Mouse (Mus musculus) kidney, adult 9 months (tissue): Measurements from ENCODE around the gene Olfr1138.

ENCODE experiments used
- DNase-seq: peaks from one replicate; pipeline ENCODE4 v3.0.0; 2022

Gene Olfr1138

GRCm38 (mm10) chr2:87739878-87740277, at the start of gene Olfr1138:
Gene Olfr1138 (minus strand): TSS chr2:87739978.
- no peak for DNase-seq

GRCm38 (mm10) chr2:87779183-87779582, 39.4 kb upstream of the Olfr1138 start, which contains the start of gene Olfr152:
Gene Olfr152 (plus strand): TSS chr2:87779483.
- DNase-seq = no peak

DNA sequence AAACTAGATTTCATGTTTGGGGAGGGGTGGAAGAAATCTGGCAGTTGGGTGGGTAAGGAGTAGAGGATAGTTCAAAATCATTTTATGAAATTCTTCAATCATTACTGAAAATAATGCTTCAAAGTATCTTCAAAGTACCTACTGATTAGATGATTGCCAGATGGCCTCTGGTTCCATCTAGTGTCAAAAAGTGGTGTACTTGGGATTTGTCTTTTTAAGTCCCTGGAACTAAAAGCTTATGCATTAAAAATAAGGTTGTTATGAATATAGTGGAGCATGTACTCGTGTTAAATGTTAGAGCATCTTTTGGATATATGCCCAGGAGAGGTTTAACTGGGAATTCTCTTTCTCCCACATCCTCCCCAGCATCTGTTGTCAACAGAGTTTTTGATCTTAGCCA, 36.4 kb upstream of the Olfr1138 start:
- DNase-seq = no peak

DNA sequence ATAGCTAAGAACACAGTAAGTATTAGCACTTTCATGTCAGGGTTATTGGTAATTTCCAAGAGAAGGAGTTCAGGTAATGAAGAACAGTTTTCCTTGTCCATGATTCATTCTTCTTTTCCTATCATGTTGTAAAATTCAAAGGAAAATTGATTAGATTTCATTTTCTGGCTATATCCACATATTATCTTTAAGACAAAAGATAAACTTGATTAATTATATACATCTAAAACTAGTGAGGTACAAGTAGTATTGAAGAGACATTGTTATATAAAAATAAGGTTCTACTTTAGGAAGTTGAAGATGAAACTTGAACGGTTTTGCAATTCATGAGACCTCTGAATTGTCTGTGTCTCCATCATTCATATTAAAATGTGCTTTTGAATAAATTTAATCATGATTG, 14.1 kb upstream of the Olfr1138 start, which contains the start of gene Olfr1141:
Olfr1141 (minus strand) TSS at position 101 of the 400 bp plus-strand sequence.
- no peak for DNase-seq

GRCm38 (mm10) chr2:87743452-87743851, 3.7 kb upstream of the Olfr1138 start, which contains the start of gene Olfr1140:
Gene Olfr1140 (plus strand): TSS chr2:87743752.
- DNase-seq = no peak

GRCm38 (mm10) chr2:87713079-87713478, 26.7 kb downstream of the Olfr1138 start, which contains the start of gene Olfr1137:
Gene Olfr1137 (minus strand): TSS chr2:87713179.
- no peak for DNase-seq

DNA sequence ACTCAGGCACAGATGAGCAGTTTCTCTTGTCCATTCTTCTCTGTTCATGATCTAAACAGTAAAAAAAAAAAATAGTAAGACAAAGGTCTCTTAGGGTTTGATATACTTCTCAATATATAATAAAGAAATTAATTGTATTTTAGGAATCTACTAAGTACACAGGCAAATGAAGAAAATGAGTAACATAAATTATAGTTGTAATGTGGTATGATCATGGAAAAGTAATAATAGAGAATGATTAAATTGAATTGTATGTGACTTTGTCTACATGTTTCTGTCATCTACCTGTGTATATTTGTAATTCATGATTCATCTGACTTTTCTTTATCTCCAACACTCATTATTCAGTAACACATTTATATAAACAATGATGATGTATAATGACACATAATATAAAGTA, 45.9 kb downstream of the Olfr1138 start, which contains the start of gene Olfr1136:
Olfr1136 (minus strand) TSS at position 101 of the 400 bp plus-strand sequence.
- no peak for DNase-seq
